Mouse (Mus musculus): ENCODE data around the gene Ksr1.

Ksr1 gene

GRCm38 (mm10) chr11:79146331-79146767 is at the start of gene Ksr1:
Gene Ksr1 (minus strand): TSS chr11:79146407.
- peak; percentile 95 for DNase-seq (ENCODE audit: low read depth, low spot score)

GRCm38 (mm10) chr11:79192176-79192575 is 46.0 kb upstream of the Ksr1 start:
- DNase-seq (ENCODE audit: low read depth, low spot score): peak; percentile 82

GRCm38 (mm10) chr11:79191214-79191613 is 45.0 kb upstream of the Ksr1 start:
- DNase-seq (ENCODE audit: low read depth, low spot score): no peak

DNA sequence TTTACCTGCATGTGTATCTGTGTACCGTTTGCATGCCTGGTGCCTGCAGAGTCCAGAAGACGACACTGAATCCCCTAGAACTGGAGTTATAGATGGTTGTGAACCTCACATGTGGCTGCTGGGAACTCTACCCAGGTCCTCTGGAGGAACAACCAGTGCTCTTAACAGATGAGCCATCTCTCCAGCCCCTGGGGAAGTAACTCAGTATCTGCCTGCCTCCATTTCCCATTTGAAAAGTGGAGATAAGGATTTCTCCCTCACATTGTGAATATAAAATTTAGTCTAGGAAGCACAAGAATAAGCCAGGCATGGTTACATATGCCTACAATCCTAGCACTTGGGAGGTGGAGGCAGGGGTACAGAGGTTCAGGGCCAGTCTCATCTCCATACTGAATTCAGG is 44.0 kb upstream of the Ksr1 start:
- DNase-seq (ENCODE audit: low read depth, low spot score): no peak

GRCm38 (mm10) chr11:79188176-79188575 is 42.0 kb upstream of the Ksr1 start:
- no peak for DNase-seq (ENCODE audit: low read depth, low spot score)

DNA sequence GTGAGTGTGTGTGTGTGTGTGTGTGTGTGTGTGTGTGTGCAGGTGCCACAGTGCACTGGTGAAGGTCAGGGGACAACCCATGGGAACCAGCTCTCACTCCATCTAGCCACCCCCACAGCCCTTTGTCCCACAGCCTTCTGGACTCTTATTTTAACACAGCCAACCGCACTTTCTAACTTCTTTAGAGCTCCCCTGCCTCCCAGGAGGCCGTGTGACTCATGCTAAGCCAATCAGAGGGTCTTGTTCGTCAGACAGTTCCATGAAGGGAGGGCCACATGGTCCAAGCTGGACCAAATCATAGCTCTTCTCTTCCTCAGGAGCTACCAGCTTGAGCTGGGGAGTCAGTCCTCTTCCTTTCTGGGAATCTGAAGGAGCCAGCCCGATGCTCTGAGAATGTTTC is 41.1 kb upstream of the Ksr1 start:
- no peak for DNase-seq (ENCODE audit: low read depth, low spot score)

GRCm38 (mm10) chr11:79185683-79186082 is 39.5 kb upstream of the Ksr1 start:
- no peak for DNase-seq (ENCODE audit: low read depth, low spot score)

GRCm38 (mm10) chr11:79184126-79184888 is 38.1 kb upstream of the Ksr1 start:
- peak; percentile 12 for DNase-seq (ENCODE audit: low read depth, low spot score)

DNA sequence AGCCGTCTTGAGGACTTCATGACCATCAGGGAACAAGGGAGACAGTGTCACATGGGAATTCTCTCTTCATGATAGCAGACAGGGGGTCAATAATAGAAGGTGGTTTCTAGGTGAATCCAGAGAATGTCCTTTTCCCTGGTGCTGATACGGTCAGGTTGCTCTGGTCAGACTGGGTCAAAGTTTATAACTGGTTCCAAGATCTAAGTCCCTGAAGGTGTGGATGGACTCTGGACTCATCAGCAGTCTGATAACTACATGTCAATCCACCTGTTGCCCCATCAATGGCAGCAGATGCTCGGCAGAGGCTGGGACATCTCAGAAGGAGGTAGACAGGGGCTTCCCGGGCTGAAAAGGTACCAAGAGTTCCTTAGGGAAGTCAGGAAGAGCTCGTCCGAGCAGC is 37.2 kb upstream of the Ksr1 start:
- no peak for DNase-seq (ENCODE audit: low read depth, low spot score)

DNA sequence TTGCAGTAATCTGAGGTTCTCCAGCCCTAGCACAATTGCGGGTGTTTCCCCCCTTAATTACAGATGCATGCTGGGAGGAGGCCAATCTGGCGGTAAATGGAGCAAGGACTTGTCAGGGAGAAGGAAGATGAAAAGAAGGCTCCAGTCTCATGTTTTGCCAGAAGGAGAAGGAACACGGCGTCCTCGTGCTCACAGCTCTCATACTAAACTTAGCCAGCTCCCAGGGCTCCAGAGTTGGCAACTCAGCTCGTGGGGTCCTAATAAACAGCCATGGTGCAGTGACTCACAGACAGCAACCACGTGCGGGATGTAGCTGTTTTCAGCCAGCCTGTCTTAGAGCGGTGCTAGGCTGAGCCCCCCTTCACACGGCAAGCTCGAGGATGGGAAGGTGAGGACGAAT is 36.7 kb upstream of the Ksr1 start:
- no peak for DNase-seq (ENCODE audit: low read depth, low spot score)

- no peak for DNase-seq (ENCODE audit: low read depth, low spot score)
These were observed 35.7 kb upstream of the Ksr1 start for GRCm38 (mm10) chr11:79181914-79182313.

GRCm38 (mm10) chr11:79176687-79177086 is 30.5 kb upstream of the Ksr1 start:
- no peak for DNase-seq (ENCODE audit: low read depth, low spot score)

- no peak for DNase-seq (ENCODE audit: low read depth, low spot score)
These were observed 25.8 kb upstream of the Ksr1 start for GRCm38 (mm10) chr11:79172054-79172453.

DNA sequence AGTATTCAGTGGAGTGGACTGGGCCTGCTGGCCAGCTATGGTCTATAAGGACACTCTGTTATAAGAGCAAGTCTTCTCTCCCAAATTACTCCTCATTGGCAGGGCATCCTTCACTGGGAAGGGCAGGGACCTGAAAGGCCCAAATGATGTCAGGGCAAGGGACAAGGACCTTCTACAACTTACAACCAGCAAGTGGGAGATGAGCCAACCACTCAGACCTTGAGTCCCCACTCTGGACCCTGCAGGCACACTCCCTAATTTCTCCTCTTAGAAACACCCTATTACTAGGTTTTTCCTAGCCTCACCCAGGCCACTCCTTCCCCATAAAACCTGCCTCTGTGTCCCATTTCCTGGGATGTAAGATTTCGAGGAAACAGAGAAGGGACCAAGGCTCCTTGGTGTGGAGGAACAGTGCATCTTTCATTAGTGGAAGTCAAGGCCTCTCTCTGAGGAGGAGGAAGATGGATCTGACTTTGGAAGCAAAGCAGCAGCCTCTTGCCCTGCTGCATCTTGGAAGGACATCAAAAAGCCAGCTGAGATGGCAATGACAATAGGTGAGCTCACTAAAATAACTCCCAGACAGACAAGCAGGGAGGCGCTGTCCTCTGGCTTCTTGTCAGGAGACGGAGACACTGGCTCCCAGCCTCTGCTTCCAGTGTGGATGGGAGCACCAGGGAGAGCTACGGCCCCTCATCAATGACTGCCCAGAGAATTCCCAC is 20.5 kb upstream of the Ksr1 start:
- no peak for DNase-seq (ENCODE audit: low read depth, low spot score)

DNA sequence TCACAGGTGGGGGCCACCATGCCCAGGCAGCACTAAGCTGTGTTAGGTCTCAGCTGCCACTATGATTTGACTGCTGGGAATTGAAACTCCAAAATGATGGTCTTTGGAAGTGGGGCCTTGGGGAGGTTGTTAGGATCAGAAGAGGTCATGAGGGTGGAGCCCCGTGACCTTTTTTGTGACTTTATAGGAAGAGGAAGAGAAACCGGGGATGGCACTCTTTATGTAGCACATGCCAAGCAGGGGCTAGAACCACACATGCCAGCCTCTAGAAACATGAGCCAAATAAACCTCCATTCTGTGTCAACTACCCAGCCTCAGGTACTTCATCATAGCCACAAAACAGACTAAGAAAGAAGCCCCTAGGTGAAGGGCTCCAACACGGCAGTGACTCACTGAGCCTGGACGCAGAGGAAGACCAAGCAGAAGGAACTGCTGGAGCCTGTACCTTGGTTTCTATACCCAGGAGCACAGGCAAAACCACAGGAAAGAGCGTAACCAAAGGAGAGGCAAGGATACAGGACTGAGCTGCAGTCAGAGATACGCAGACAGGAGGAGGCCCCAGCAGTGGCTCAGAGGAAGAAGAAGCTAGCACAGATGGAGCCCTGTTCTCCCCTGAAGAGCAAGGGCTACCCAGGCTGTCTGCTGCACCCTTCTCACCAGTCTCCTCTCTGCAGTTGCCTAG is 15.0 kb upstream of the Ksr1 start:
- DNase-seq (ENCODE audit: low read depth, low spot score): no peak

DNA sequence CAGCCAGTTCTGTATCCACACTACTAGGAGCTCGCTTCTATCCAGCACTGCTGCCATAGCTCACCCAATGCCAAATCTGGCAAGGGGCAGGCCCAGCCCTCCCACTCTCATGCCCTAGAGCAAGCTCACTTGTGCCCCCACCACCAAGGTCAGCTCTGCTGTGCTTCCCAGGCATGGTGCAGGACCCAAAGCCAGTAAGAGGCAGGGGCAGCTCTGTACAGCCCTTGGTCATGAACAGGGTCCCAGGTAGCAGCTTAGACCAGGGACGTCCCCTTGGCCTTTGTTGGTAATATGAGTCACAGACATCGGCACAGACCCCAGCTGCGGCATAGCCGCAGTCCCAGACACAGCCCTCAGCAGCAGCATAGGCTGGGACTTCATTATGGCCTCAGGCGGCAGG is 13.9 kb upstream of the Ksr1 start:
- DNase-seq (ENCODE audit: low read depth, low spot score): no peak

- no peak for DNase-seq (ENCODE audit: low read depth, low spot score)
These were observed 11.5 kb upstream of the Ksr1 start for GRCm38 (mm10) chr11:79157729-79158128.

DNA sequence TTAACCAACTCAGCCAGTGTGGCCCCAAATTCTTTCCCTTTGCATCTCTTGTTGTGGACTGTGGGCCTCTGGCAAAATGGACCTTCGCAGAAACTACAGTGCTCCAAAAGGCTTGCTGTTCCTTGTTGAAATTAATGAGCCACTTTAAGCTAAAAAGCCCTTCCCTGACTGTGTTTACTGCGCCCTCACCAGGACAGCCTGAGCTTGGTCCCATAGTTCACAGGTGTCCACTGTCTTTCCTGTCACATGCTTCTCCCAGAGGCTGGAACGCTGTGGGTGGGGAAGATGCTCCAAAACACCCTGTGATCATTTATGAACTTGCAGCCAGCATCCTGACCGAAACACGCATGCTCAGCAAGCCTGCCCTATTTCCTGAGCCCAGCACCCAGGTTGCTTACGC is 9.1 kb upstream of the Ksr1 start:
- no peak for DNase-seq (ENCODE audit: low read depth, low spot score)

- peak; percentile 24 for DNase-seq (ENCODE audit: low read depth, low spot score)
These were observed 6.5 kb upstream of the Ksr1 start for GRCm38 (mm10) chr11:79152696-79153095.

GRCm38 (mm10) chr11:79151874-79152273 is 5.7 kb upstream of the Ksr1 start:
- DNase-seq (ENCODE audit: low read depth, low spot score): no peak

DNA sequence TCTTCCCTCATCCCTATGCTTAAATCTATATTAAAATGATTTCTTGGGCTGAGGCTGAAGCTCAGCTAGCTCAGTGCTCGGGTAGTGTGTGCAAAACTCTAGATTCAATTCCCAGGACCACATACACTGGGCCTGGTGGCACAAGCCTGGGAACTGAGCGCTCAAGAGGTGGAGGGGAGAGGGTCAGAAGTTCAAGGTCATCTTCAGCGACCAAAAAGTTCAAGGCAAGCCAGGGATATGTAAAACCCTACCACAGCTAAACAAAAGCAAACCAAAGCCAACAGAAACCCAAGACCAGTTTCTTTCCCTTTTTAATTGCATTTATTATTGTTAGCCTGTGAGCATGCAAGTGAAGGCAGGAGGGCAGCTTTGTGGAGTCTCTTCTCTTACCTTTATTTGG is 4.1 kb upstream of the Ksr1 start:
- DNase-seq (ENCODE audit: low read depth, low spot score): no peak

DNA sequence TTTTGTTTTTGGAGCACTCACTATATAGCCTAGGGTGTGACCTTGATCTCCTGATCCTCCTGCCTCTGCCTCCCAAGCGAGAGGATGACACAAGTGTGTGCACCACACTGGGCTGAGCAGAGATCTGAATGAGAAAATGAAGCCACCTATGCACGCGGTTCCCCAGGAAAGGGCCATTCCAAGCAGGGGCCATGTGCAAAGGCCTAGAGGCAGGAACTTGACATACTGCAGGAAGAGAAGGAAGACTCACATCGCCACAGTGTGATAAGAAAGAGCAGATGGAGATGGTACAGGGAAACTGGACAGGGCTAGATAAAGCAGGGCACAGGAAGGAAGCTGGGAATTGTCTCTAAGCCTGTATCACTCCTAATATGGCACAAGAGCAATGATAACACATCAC is 3.1 kb upstream of the Ksr1 start:
- DNase-seq (ENCODE audit: low read depth, low spot score): no peak

DNA sequence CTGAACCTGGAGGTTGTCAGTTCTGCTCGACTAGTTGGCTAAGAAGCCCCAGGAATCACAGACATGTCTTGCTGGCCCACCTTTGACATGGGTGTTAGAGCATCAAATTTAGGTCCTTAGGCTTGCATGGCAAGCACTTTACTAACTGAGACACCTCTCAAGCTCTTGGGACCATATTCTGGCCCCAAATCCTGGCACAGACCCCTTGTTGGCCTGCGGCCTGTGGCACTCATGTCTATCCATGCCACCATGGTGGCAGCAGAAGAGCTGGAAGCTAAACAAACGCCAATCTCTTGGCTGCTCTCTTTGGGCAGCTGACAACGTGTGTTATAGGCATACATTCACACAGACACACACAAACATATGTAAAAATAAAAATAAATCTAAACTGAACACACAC is 2.6 kb upstream of the Ksr1 start:
- no peak for DNase-seq (ENCODE audit: low read depth, low spot score)

All from CD4-positive, CD25-positive, alpha-beta regulatory T cell, adult 2 months (primary cell).